Mouse (Mus musculus): Measurements from ENCODE around the gene Olfr1217.
"Not testable (repeated sequence)": the region's sequence is repeated elsewhere in the genome, so short reads cannot be mapped to it uniquely, and the experiment has no call there.

The Olfr1217 gene

DNA sequence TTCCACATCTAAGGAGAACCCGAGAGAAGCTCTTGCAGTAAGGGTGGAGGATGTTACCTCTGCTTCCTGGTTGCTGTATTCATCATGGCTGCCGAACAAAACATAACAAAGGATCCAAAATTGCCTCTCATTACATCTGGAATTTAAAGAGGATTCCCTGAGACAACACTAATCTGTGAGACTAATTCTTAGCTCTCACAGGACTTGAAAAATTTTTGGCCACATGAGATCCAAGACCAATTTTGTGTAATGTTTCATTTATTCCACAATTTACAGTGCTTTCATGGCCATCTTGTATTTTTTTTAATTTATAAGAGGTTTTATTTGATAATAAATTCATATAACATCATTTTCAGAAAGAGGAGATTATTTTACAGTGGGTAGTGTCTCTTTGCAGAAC lies at the start of gene Olfr1217:
Gene Olfr1217 (minus strand): TSS at position 101 of the 400 bp plus-strand sequence.
- DNase-seq: no peak

DNA sequence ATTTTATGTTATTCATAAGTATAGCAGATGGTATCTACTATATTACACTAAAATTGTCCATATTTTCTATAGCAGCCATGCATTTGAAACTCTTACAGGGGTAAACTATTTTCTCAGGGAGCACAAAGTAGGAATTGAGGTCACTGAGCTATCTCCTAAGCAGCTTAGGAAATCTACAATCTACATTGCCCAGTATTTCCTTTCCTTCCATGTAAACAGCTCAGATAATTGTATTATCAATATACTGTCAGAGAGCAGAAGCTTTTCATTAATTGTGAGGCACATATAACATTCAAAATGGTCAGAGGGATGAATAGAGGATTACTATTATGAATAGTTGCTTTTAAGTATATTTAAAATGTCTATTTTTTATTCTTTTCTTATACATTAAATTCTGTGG lies 49.6 kb upstream of the Olfr1217 start:
- DNase-seq: no peak

DNA sequence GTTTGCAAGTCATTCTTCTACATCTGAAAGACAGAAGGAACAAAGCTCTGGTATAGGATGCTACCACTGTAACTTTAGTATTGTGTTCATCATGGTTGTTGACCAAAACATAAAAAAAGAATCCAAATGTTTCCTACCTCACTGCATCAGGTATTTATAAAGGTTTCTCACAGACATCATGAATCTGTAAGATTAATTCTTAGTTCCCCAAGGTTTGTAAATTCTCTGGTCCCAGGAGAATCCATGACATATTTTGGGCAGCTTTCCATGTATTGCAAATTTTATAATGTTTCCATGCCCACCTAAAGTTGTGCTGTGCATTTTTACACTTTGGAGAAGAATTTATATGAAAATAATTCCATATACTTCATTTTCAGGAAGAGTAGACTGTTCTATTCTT lies 29.2 kb upstream of the Olfr1217 start, which contains the start of gene Olfr1218:
Gene Olfr1218 (minus strand): TSS at position 101 of the 400 bp plus-strand sequence.
- no peak for DNase-seq

DNA sequence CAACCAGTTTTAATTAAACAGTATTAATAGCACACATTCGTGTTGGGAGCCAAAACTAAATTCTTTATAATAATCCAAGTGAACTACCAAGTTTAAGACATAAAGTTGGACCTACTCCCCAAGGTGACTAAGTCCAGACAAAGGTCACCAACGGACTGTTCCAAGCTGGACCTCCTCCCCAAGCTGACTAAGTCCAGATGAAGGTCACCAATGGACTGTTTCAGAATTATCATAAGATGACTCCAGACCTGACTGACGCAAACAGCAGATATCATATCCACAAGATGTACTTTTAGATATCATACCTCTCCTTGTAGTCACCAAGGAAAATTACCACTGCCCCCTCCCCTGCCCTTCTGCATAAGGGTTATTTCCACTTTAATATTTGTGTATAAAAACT lies 10.4 kb downstream of the Olfr1217 start:
- DNase-seq: not testable (repeated sequence)

DNA sequence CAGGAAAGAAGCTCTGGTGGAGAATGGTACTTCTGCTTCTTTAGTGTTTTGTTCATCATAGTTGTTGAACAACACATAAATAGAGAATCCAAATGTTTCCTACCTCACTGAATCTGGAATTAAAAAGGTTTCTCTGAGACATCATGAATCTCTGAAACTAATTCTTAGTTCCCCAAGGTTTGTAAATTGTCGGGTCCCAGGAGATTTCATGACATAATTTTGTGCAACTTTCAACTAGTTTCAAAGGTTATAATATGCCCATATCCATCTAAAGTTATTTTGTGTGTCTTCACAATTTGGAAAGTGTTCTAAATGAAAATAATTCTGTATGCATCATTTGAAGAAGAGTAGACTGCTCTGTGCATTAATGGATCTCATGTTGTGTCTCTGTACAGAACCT lies 13.6 kb downstream of the Olfr1217 start, which contains the start of gene Olfr1216:
Gene Olfr1216 (minus strand): TSS at position 101 of the 400 bp plus-strand sequence.
- no peak for DNase-seq

DNA sequence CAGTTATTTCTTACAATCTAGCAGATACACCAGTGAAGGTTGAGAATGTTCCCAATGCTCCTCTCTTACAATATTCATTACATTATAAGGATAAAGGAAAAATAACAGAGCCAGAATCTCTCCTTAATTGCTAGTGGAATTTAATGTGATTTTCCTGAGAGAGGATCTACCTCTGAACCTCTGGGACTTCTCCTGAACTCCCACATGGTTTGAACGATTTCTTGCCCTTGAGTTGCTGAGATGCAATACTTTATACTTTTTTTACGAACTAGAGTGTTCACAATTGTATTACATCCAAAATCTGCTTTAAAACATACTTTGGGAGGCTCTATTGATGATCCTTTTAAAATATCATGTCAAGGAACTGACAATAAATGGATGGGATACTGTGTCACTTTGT lies 25.0 kb downstream of the Olfr1217 start, which contains the start of gene Olfr1215:
Gene Olfr1215 (minus strand): TSS at position 101 of the 400 bp plus-strand sequence.
- DNase-seq: no peak

DNA sequence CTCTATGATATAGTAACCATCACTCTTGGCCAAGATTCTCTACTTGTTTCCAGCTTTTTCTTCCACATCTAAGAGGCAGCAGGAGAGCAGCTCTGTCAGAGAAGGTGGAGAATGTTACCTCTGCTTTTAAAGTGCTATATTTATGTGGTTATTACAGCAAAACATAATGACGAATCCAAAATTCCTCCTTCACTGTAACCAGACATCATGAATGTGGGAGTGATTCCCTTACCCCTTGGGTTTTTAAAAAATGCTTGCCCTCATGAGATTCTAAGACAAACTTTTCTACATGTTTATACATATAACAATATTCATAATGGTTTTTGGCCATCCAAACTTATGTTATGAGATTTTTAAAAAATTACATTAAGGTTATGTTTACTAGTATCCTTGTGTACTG lies 39.3 kb downstream of the Olfr1217 start, which contains the start of gene Olfr1214:
Gene Olfr1214 (minus strand): TSS at position 101 of the 400 bp plus-strand sequence.
- DNase-seq: no peak

DNA sequence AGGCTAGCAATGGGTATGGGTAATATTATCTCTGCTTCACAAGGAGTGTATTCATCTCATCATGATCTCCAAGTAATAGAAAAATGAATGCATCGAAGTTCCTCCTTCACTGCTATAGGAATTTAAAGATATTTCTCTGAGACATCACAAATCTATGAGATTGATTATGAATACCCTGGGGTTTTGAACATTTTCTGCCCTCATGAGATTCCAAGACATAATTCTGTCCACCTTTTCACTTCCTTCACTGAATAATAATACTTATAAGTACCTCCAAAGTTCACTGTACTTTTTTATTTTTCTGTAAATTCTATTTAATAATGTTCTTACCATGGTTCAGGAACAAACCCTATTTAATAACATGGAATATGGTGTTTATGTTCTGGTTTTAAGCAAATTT lies 51.7 kb downstream of the Olfr1217 start, which contains the start of gene Gm13762:
Gene Gm13762 (minus strand): TSS at position 101 of the 400 bp plus-strand sequence.
- DNase-seq: no peak

Data from spleen, adult 18-20 months (tissue).